Mouse (Mus musculus) MEL (cell line): ENCODE data around the gene Gm36864. TPM values are rescaled to one million over a fixed set of nuclear protein-coding genes. Genes with fewer than 3 reads are reported as not detected.
A peak's percentile ranks its signal among the peaks of the same experiment; 100 is the strongest.

Experiments used
- DNase-seq: peaks from one replicate; pipeline ENCODE4 v3.0.0; 2011; ENCODE audit warnings: low read depth, low spot score
- H3K27ac ChIP-seq: 2 replicates; pipeline ENCODE4 v1.5.1; 2012; ENCODE audit warnings: low read depth, mild to moderate bottlenecking, control low read depth, low read length, moderate library complexity; ENCODE audit not compliant: control insufficient read depth
- H3K27me3 ChIP-seq, 2 experiments: fragments of 150-350 bp in 1 of 2; sonication (generic) in 1 of 2; 2 replicates each; pipeline ENCODE4 v1.6.1; 2012; ENCODE audit warnings: low read length in 2 of 2, mild to moderate bottlenecking in 2 of 2, improper control_type of control experiment in 1 of 2, moderate library complexity in 1 of 2; ENCODE audit not compliant: insufficient read depth in 2 of 2, control insufficient read depth in 1 of 2
- H3K36me3 ChIP-seq, 2 experiments: 2 replicates each; pipeline ENCODE4 v1.6.1; 2012 to 2014; ENCODE audit warnings: low read length in 2 of 2, improper control_type of control experiment in 1 of 2, inconsistent platforms in 1 of 2, mild to moderate bottlenecking in 1 of 2; ENCODE audit not compliant: insufficient read depth in 2 of 2, control insufficient read depth in 1 of 2
- H3K4me1 ChIP-seq, 2 experiments: fragments of 150-350 bp in 1 of 2; sonication (generic) in 1 of 2; 2 replicates each; pipeline ENCODE4 v1.6.1; 2012; ENCODE audit warnings: low read length in 2 of 2, improper control_type of control experiment in 1 of 2, mild to moderate bottlenecking in 1 of 2; ENCODE audit not compliant: insufficient read depth in 2 of 2, control insufficient read depth in 1 of 2
- H3K4me3 ChIP-seq, 2 experiments: fragments of 150-350 bp in 1 of 2; sonication (generic) in 1 of 2; 2 replicates each; pipeline ENCODE4 v1.5.1; 2012; ENCODE audit warnings: low read depth in 2 of 2, low read length in 2 of 2, mild to moderate bottlenecking in 2 of 2, moderate library complexity in 2 of 2, control low read depth in 1 of 2, improper control_type of control experiment in 1 of 2; ENCODE audit not compliant: control insufficient read depth in 1 of 2, insufficient read depth in 1 of 2
- H3K79me2 ChIP-seq: 2 replicates; pipeline ENCODE4 v1.6.1; 2012; ENCODE audit warnings: mild to moderate bottlenecking, low read length, moderate library complexity; ENCODE audit not compliant: control insufficient read depth, poor library complexity, insufficient read depth
- H3K9ac ChIP-seq: 2 replicates; pipeline ENCODE4 v1.6.1; 2012; ENCODE audit warnings: low read depth, mild to moderate bottlenecking, control low read depth, low read length, moderate library complexity; ENCODE audit not compliant: control insufficient read depth, poor library complexity, severe bottlenecking
- H3K9me3 ChIP-seq: fragments of 150-350 bp; sonication (generic); replicated peaks from 2 replicates; pipeline ENCODE4 v1.6.1; 2012; ENCODE audit warnings: mild to moderate bottlenecking, low read length, improper control_type of control experiment, moderate library complexity; ENCODE audit not compliant: insufficient read depth
- CTCF ChIP-seq, 3 experiments: IDR thresholded peaks in 2 of 3; conservative IDR thresholded peaks in 1 of 3; 2 replicates each; pipeline ENCODE4 v1.5.1; 2011 to 2012; ENCODE audit warnings: low read length in 3 of 3, low read depth in 2 of 3, mild to moderate bottlenecking in 2 of 3, improper control_type of control experiment in 1 of 3, inconsistent platforms in 1 of 3, mixed read lengths in 1 of 3, moderate library complexity in 1 of 3; ENCODE audit not compliant: control insufficient read depth in 1 of 3, insufficient read depth in 1 of 3, poor library complexity in 1 of 3, severe bottlenecking in 1 of 3
- ELF1 ChIP-seq: IDR thresholded peaks from 2 replicates; pipeline ENCODE4 v1.6.1; 2014; ENCODE audit warnings: low read depth, mild to moderate bottlenecking, inconsistent platforms, low read length, improper control_type of control experiment, moderate library complexity
- GABPA ChIP-seq: IDR thresholded peaks from 2 replicates; pipeline ENCODE4 v1.6.1; 2012; ENCODE audit warnings: low read depth, mild to moderate bottlenecking, inconsistent platforms, low read length, improper control_type of control experiment, moderate library complexity
- GATA1 ChIP-seq: IDR thresholded peaks from 2 replicates; pipeline ENCODE4 v1.6.1; 2011; ENCODE audit warnings: low read depth, low read length, improper control_type of control experiment
- HCFC1 ChIP-seq: IDR thresholded peaks from 2 replicates; pipeline ENCODE4 v1.6.1; 2012; ENCODE audit warnings: low read depth, mild to moderate bottlenecking, inconsistent platforms, low read length, improper control_type of control experiment, moderate library complexity
- KAT2A ChIP-seq: conservative IDR thresholded peaks from 2 replicates; pipeline ENCODE4 v1.6.1; 2012; ENCODE audit warnings: low read depth, low read length, improper control_type of control experiment, inconsistent platforms
- MAX ChIP-seq: IDR thresholded peaks from 2 replicates; pipeline ENCODE4 v1.6.1; 2011; ENCODE audit warnings: low read length, improper control_type of control experiment
- MAZ ChIP-seq: IDR thresholded peaks from 2 replicates; pipeline ENCODE4 v1.6.1; 2012; ENCODE audit warnings: low read depth, mild to moderate bottlenecking, inconsistent platforms, low read length, improper control_type of control experiment
- MYB ChIP-seq: IDR thresholded peaks from 2 replicates; pipeline ENCODE4 v1.6.1; 2011; ENCODE audit warnings: mild to moderate bottlenecking, low read depth, low read length, improper control_type of control experiment
- NELFE ChIP-seq: IDR thresholded peaks from 2 replicates; pipeline ENCODE4 v1.6.1; 2011; ENCODE audit warnings: low read depth, low read length, improper control_type of control experiment
- POLR2A ChIP-seq, 2 experiments: IDR thresholded peaks; 2 replicates each; pipeline ENCODE4 v1.6.1; 2011 to 2012; ENCODE audit warnings: low read length in 2 of 2, mild to moderate bottlenecking in 2 of 2, control low read depth in 1 of 2, improper control_type of control experiment in 1 of 2, low read depth in 1 of 2, moderate library complexity in 1 of 2; ENCODE audit not compliant: control insufficient read depth in 1 of 2, insufficient read depth in 1 of 2, poor library complexity in 1 of 2
- TBP ChIP-seq: IDR thresholded peaks from 2 replicates; pipeline ENCODE4 v1.8.0; 2011; ENCODE audit warnings: low read depth, low read length, improper control_type of control experiment
- TCF12 ChIP-seq: IDR thresholded peaks from 2 replicates; pipeline ENCODE4 v1.6.1; 2014; ENCODE audit warnings: low read depth, mild to moderate bottlenecking, inconsistent platforms, low read length, improper control_type of control experiment, moderate library complexity
- USF2 ChIP-seq, 2 experiments: IDR thresholded peaks; 2 replicates each; pipeline ENCODE4 v1.6.1; 2011 to 2012; ENCODE audit warnings: improper control_type of control experiment in 2 of 2, low read length in 2 of 2, borderline replicate concordance in 1 of 2, inconsistent platforms in 1 of 2, low read depth in 1 of 2, mild to moderate bottlenecking in 1 of 2; ENCODE audit not compliant: insufficient read depth in 1 of 2
- ZC3H11A ChIP-seq: IDR thresholded peaks from 2 replicates; pipeline ENCODE4 v1.6.1; 2012; ENCODE audit warnings: low read depth, mild to moderate bottlenecking, inconsistent platforms, low read length, improper control_type of control experiment
- ZKSCAN1 ChIP-seq: IDR thresholded peaks from 2 replicates; pipeline ENCODE4 v1.6.1; 2012; ENCODE audit warnings: low read depth, mild to moderate bottlenecking, inconsistent platforms, low read length, improper control_type of control experiment, moderate library complexity
- polyA plus RNA-seq, 2 experiments: library from polyadenylated mRNA; stranded (reverse) in 1 of 2; unstranded in 1 of 2; fragments of >175 nt in 1 of 2; fragments of >200 nt in 1 of 2; gene quantifications; 2 replicates each; pipeline versions ENCODE4 v1.2.1 to v1.2.4; 2012; ENCODE audit warnings: low replicate concordance in 2 of 2, low read depth in 1 of 2; ENCODE audit not compliant: insufficient read length in 2 of 2, insufficient read depth in 1 of 2, missing spikeins in 1 of 2
- total RNA-seq: library from RNA; depleted of rRNA; stranded (reverse); fragments of 300-350 nt; gene quantifications from 2 replicates; pipeline ENCODE4 v1.2.3, GENCODE M21; 2012

The Gm36864 gene
- total and polyA plus RNA-seq, 3 experiments, result 0.08 TPM; not detected in 2

DNA sequence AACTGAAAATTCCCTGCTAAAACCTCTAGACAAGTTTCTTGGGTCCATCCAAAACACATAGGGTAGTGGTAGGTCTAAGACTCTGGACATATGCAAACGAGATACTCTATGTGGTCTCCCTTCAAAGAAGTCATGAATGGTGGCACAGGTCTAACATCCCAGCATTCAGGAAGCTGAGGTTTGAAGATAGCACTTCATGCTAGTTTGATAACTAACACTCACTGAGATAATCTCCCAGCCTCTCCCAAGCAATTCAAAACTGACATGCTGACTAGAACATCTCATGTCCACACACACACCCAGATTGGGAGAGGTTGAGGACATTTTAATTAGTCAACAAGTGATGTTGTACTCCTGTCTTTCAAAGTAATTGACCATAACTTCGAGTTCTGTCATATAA, 3.9 kb downstream of the Gm36864 start (continued):
- TF ChIP-seq TBP, result no peak
- TF ChIP-seq MAX, result no peak
- TF ChIP-seq ELF1, result no peak
- TF ChIP-seq GATA1, result peak; percentile 88
- peak; percentile 48; the same call in 1 of the 2 replicates for TF ChIP-seq TCF12
- TF ChIP-seq NELFE, result no peak
- TF ChIP-seq MAZ, result no peak
- no peak for TF ChIP-seq USF2 (IDR thresholded peaks at IDR 0.05; ENCODE audit: borderline replicate concordance in 1 of 2, insufficient read depth in 1 of 2, low read depth in 1 of 2, low read length in 2 of 2)

DNA sequence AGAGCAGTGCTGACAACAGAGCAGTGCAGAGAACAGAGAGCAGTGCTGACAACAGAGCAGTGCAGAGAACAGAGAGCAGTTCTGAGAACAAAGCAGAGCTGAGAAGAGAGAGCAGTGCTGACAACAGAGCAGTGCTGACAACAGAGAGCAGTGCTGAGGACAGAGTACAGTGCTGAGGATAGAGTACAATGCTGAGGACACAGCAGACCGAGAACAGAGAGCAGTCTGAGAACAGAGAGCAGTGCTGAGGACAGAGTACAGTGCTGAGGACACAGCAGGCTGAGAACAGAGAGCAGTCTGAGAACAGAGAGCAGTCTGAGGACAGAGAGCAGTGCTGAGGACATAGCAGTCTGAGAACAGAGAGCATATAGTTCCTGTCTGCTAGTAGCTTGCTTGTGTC, 4.7 kb downstream of the Gm36864 start:
- Histone ChIP-seq H3K27ac (no peak overlapping the region), H3K27me3 (no peaks in the 10 kb centered on the region), H3K9me3 (no peaks in the 10 kb centered on the region), H3K9ac (no peak overlapping the region), H3K4me1 (peaks cover 10 to 31% of the 10 kb centered on the region in 2 experiments)
- no peak for DNase-seq
- TF ChIP-seq ZC3H11A, result no peak
- no peak for TF ChIP-seq KAT2A
- TF ChIP-seq POLR2A (IDR thresholded peaks at IDR 0.05; ENCODE audit: control insufficient read depth in 1 of 2, insufficient read depth in 1 of 2, low read depth in 1 of 2, low read length in 2 of 2, poor library complexity in 1 of 2), result no peak
- TF ChIP-seq MYB, result no peak
- TF ChIP-seq GABPA, result no peak
- TF ChIP-seq HCFC1, result no peak
- no peak for TF ChIP-seq ZKSCAN1
- TF ChIP-seq, all 39 proteins: peak for 0
- Histone ChIP-seq H3K4me3 (no peak overlapping the region), H3K36me3 (peaks cover 0 to 10% of the 10 kb centered on the region in 2 experiments; a peak in 2 of 4 replicates), H3K79me2 (no peaks in the 10 kb centered on the region)

DNA sequence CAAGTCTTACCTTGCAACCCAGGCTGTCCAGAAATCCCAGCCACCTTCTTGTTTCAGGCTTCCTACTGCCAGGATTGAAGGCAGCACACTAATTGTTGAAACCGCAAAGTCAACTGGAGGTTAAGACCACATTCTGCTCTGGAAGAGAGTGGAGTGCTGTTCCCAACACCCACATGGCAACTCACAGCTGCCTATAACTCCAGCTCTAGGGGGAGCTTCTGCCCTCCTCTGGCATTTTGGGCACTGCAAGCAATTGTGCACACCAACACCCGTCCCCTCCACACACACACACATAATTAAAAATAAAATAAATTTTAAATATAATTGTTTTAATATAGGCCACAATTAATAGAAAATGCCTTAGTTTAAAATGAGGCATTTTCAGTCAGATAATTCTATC, 5.2 kb downstream of the Gm36864 start:
- Histone ChIP-seq H3K27ac (no peak overlapping the region), H3K4me3 (no peak overlapping the region), H3K9me3 (no peaks in the 10 kb centered on the region), H3K79me2 (peaks cover 4% of the 10 kb centered on the region), H3K27me3 (no peaks in the 10 kb centered on the region), H3K4me1 (peaks cover 10 to 30% of the 10 kb centered on the region in 2 experiments)
- DNase-seq, result no peak
- TF ChIP-seq CTCF (IDR thresholded peaks at IDR 0.05 in 2 of 3, conservative IDR thresholded peaks at IDR 0.05 in 1 of 3; ENCODE audit: control insufficient read depth in 1 of 3, insufficient read depth in 1 of 3, low read depth in 2 of 3, low read length in 3 of 3, poor library complexity in 1 of 3, severe bottlenecking in 1 of 3) (peak in 2 of 3 experiments; percentile 19 to 26; a peak in 1 of 6 replicates), POLR2A (IDR thresholded peaks at IDR 0.05; ENCODE audit: control insufficient read depth in 1 of 2, insufficient read depth in 1 of 2, low read depth in 1 of 2, low read length in 2 of 2, poor library complexity in 1 of 2) (no peak)
- TF ChIP-seq, all 39 proteins: peak for 1
- Histone ChIP-seq H3K9ac (no peak overlapping the region), H3K36me3 (peaks cover 0 to 10% of the 10 kb centered on the region in 2 experiments; a peak in 2 of 4 replicates)
